Mouse (Mus musculus): ENCODE results near the gene Plppr2. TPM values are rescaled to one million over a fixed set of nuclear protein-coding genes. Genes with fewer than 3 reads are reported as not detected.

The Plppr2 gene
- polyA plus RNA-seq (2014; fragmentation: Nextera tagmentation; extraction: Ambion mirVana) = 47.3 and 66.7 TPM in 2 replicates

DNA sequence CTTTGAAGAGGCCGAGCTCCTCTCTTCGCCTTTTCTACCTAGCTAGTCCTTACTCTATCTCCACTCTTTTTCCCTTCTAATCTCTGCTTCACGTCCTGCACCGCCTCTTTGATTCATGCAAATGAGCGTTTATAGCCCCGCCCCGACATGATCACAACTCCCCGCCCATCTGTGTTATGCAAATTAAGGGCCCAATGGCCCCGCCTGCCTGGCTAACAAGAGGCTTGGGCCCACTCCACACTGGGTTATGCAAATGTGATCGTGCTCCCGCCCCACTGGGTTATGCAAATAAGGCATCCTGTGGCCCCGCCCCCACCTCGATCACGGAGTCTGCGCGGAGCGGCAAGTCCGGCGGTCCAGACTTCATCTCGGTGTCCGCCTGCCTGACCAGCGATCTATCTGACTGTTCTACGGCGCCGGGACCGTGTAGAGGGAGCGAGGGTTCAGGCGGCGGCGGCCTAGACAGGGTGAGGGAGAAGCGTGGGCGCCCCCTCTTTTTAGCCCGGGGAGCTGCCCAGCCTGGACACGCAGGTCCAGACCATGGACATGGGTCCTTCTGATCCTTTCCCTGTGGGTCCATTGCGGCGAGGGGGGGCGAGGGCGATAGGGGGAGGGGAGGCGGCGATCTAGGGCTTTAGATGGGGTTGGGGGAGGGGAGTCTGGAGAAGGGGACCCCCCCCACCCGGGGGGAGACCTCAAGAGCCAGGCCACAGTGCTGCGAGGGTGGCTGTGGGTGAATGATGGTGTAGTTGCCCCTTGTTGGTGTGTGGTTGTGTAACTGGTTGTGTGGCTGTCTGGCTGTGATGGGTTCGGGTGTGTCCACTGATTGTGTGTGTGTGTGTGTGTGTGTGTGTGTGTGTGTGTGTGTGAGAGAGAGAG lies at the start of gene Plppr2:
Gene Plppr2 (plus strand): TSS at position 342 of the 879 bp plus-strand sequence.
- peaks cover 10% of the 10 kb centered on the region for H3K4me1 ChIP-seq (ENCODE audit: control insufficient read depth, insufficient read depth, low read length)
- H3K27me3 ChIP-seq (replicated peaks; ENCODE audit: control insufficient read depth, insufficient read depth, low read length) = no peaks in the 10 kb centered on the region; the same call in 1 of the 2 replicates
- 1% methylated on average over 41 of the region's 43 CpGs for WGBS
- peak within 1 kb of the TSS; percentile 74 for H3K4me2 ChIP-seq (ENCODE audit: low read length)
- H3K27ac ChIP-seq (ENCODE audit: low read depth, low read length) = peak within 1 kb of the TSS; percentile 79
- DNase-seq (ENCODE audit: low spot score) = peak; percentile 99
- peak within 1 kb of the TSS; percentile 87 for H3K9ac ChIP-seq (ENCODE audit: low read length)
- peaks cover 16% of the 10 kb centered on the region for H3K36me3 ChIP-seq (ENCODE audit: control insufficient read depth, insufficient read depth, low read length)
- peak within 1 kb of the TSS; percentile 71 for H3K4me3 ChIP-seq (ENCODE audit: low read depth, low read length)
- H3K9me3 ChIP-seq (replicated peaks; ENCODE audit: control insufficient read depth, low read length) = no peaks in the 10 kb centered on the region
- peak; percentile 96 for ATAC-seq

DNA sequence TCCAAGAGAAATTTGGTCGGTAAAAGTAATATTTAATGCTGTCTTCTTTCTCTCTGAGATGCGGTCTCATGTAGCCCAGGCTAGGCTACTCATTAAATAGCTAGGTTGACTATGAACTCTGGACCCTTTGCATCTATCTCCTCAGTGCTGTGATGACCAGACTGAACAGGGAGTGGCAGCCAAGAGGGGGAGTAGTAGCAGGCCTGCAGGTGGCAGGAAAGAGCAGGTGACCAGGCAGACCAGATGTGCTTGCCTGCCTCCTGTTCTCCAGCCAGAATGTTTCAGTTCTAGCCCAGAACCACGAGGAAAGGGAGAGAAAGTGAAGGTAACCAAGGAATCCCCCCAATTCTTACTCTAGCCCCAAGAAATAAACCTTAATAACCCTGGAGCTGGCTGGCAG lies 47.6 kb upstream of the Plppr2 start:
- Histone ChIP-seq H3K27ac (ENCODE audit: low read depth, low read length) (no peak overlapping the region), H3K36me3 (ENCODE audit: control insufficient read depth, insufficient read depth, low read length) (no peaks in the 10 kb centered on the region), H3K9ac (ENCODE audit: low read length) (no peak overlapping the region), H3K4me3 (ENCODE audit: low read depth, low read length) (no peak overlapping the region), H3K4me1 (ENCODE audit: control insufficient read depth, insufficient read depth, low read length) (no peaks in the 10 kb centered on the region), H3K27me3 (replicated peaks; ENCODE audit: control insufficient read depth, insufficient read depth, low read length) (no peaks in the 10 kb centered on the region), H3K4me2 (ENCODE audit: low read length) (no peak overlapping the region), H3K9me3 (replicated peaks; ENCODE audit: control insufficient read depth, low read length) (no peaks in the 10 kb centered on the region)
- 60% methylated on average over 3 of the region's 3 CpGs for WGBS
- ATAC-seq (no peak), DNase-seq (ENCODE audit: low spot score) (no peak)

DNA sequence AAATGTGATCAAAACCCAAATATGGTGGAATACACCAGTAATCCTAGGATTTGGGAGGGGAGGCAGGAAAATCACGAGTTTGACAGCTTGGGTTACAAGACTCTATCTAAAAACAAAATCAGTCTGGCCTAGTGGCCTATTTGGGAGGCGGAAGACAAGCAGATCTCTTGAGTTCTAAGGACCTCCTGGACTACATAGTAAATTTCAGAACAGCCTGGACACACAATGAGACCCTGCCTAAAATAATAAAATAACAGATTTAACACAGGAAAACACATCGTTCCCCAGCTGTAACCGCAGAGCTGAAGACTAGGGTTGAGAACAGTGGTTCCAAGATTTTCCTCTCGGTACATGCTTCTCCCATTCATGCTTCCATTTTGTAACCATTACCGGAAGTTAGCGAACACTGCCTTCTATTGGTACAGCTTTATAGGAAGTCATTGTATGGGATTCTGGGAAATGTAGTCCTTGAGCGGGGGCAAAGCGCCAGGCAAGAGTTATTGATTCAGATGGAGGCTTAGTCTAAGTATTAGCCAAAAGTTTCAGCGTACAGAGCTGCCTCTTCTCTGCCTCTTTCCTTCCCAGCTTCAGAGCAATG lies 35.5 kb upstream of the Plppr2 start:
- ATAC-seq = peak; percentile 94
- WGBS = 12% methylated on average over 10 of the region's 10 CpGs
- no peaks in the 10 kb centered on the region for H3K9me3 ChIP-seq (replicated peaks; ENCODE audit: control insufficient read depth, low read length)
- H3K9ac ChIP-seq (ENCODE audit: low read length) = no peak overlapping the region
- no peaks in the 10 kb centered on the region for H3K36me3 ChIP-seq (ENCODE audit: control insufficient read depth, insufficient read depth, low read length)
- H3K4me2 ChIP-seq (ENCODE audit: low read length) = peak overlapping the region; percentile 47
- peak overlapping the region; percentile 27 for H3K4me3 ChIP-seq (ENCODE audit: low read depth, low read length)
- peak; percentile 97 for DNase-seq (ENCODE audit: low spot score)
- no peaks in the 10 kb centered on the region for H3K4me1 ChIP-seq (ENCODE audit: control insufficient read depth, insufficient read depth, low read length)
- no peak overlapping the region for H3K27ac ChIP-seq (ENCODE audit: low read depth, low read length)
- no peaks in the 10 kb centered on the region for H3K27me3 ChIP-seq (replicated peaks; ENCODE audit: control insufficient read depth, insufficient read depth, low read length)

DNA sequence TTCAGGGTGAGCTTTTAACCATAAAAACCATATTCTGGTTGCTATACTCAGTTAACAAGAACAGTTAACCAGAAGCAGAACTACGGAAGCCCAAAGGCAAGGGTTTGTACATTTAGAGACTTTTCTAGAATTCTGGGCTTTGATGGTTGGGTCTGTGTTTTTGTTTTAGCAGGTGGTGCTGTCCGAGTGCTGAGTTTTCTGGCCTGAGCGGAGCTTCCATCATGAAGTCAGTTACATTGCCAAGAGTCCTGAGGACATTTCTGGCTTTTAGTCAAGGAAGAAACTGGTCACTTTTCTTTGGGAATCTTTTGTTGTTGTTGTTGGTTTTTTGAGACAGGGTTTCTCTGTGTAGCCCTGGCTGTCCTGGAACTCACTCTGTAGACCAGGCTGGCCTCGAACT lies 32.8 kb upstream of the Plppr2 start:
- WGBS = 83% methylated on average over 4 of the region's 4 CpGs

DNA sequence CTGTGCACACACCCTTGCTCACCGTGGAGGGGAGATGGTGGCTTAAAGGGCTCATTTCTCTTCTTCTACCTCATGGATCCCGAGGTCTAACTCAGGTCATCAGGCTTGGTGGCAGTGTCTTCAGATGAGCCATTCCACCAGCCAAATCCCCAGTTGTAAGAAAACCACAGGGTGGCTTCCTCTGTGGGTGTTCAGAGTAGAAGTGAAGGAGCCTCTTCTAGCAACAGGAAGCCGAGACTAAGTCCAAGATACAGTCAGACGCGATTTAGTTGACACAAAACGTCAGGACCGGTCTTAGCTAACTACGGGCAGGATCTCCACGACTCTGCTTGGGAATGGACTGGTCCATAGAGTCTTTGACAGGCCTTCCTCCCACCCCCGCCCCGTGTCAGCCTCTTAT lies 28.6 kb upstream of the Plppr2 start:
- Histone ChIP-seq H3K4me2 (ENCODE audit: low read length) (no peak overlapping the region), H3K36me3 (ENCODE audit: control insufficient read depth, insufficient read depth, low read length) (0 out of 2 replicates have a peak, but pooled peaks cover 2% of the 10 kb centered on the region), H3K4me1 (ENCODE audit: control insufficient read depth, insufficient read depth, low read length) (no peaks in the 10 kb centered on the region), H3K27me3 (replicated peaks; ENCODE audit: control insufficient read depth, insufficient read depth, low read length) (no peaks in the 10 kb centered on the region), H3K9me3 (replicated peaks; ENCODE audit: control insufficient read depth, low read length) (no peaks in the 10 kb centered on the region), H3K27ac (ENCODE audit: low read depth, low read length) (no peak overlapping the region), H3K9ac (ENCODE audit: low read length) (no peak overlapping the region), H3K4me3 (ENCODE audit: low read depth, low read length) (no peak overlapping the region)
- DNase-seq (ENCODE audit: low spot score) (no peak), ATAC-seq (no peak)
- 82% methylated on average over 11 of the region's 11 CpGs for WGBS

More for the DNA sequence above, 32.8 kb upstream of the Plppr2 start:
- no peak for ATAC-seq
- no peaks in the 10 kb centered on the region for H3K4me1 ChIP-seq (ENCODE audit: control insufficient read depth, insufficient read depth, low read length)
- H3K4me2 ChIP-seq (ENCODE audit: low read length) = no peak overlapping the region
- H3K27me3 ChIP-seq (replicated peaks; ENCODE audit: control insufficient read depth, insufficient read depth, low read length) = no peaks in the 10 kb centered on the region
- H3K27ac ChIP-seq (ENCODE audit: low read depth, low read length) = no peak overlapping the region
- no peak for DNase-seq (ENCODE audit: low spot score)
- H3K9ac ChIP-seq (ENCODE audit: low read length) = no peak overlapping the region
- H3K36me3 ChIP-seq (ENCODE audit: control insufficient read depth, insufficient read depth, low read length) = no peaks in the 10 kb centered on the region
- H3K4me3 ChIP-seq (ENCODE audit: low read depth, low read length) = no peak overlapping the region
- no peaks in the 10 kb centered on the region for H3K9me3 ChIP-seq (replicated peaks; ENCODE audit: control insufficient read depth, low read length)

DNA sequence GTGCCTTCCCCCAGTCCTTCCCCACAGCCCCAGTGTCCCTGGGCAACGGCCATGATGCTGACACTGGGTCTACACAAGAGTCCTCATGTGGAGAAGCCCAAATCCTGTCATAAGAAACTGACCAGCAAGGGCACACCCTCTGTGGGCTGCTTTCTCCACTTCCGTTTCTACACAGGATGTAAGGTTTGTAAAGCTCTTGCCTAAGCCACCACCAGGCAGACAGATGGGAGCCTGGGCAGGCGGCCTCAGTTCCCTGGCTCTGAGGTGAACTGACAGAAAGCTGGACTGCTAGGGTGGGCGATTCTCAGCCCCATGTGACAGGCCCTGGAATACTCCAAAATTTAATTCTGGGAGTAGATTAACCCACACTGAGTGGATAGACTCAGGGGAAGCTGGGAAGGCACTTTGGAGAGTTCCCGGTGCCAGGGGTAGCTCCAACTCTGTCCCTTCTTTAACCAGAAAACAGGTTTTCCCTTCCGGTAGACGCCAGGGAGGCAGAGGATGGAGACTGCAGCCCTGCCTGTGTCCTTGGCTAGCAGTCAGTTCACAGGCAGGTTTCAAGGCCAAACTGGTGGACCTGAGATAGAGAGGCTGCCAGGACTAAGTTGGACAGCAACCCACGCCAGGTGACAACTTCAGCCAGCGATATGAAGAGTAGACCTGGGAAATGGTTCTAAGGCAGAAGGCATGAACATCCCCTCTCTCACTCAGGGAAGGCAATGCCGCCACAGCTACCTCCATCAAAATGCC lies 27.2 kb upstream of the Plppr2 start:
- H3K9me3 ChIP-seq (replicated peaks; ENCODE audit: control insufficient read depth, low read length) = no peaks in the 10 kb centered on the region
- H3K4me2 ChIP-seq (ENCODE audit: low read length) = no peak overlapping the region
- H3K36me3 ChIP-seq (ENCODE audit: control insufficient read depth, insufficient read depth, low read length) = 0 out of 2 replicates have a peak, but pooled peaks cover 8% of the 10 kb centered on the region
- no peak overlapping the region for H3K4me3 ChIP-seq (ENCODE audit: low read depth, low read length)
- H3K4me1 ChIP-seq (ENCODE audit: control insufficient read depth, insufficient read depth, low read length) = no peaks in the 10 kb centered on the region
- DNase-seq (ENCODE audit: low spot score) (no peak), ATAC-seq (no peak)
- 78% methylated on average over 10 of the region's 10 CpGs for WGBS
- no peak overlapping the region for H3K27ac ChIP-seq (ENCODE audit: low read depth, low read length)
- no peaks in the 10 kb centered on the region for H3K27me3 ChIP-seq (replicated peaks; ENCODE audit: control insufficient read depth, insufficient read depth, low read length)
- no peak overlapping the region for H3K9ac ChIP-seq (ENCODE audit: low read length)

DNA sequence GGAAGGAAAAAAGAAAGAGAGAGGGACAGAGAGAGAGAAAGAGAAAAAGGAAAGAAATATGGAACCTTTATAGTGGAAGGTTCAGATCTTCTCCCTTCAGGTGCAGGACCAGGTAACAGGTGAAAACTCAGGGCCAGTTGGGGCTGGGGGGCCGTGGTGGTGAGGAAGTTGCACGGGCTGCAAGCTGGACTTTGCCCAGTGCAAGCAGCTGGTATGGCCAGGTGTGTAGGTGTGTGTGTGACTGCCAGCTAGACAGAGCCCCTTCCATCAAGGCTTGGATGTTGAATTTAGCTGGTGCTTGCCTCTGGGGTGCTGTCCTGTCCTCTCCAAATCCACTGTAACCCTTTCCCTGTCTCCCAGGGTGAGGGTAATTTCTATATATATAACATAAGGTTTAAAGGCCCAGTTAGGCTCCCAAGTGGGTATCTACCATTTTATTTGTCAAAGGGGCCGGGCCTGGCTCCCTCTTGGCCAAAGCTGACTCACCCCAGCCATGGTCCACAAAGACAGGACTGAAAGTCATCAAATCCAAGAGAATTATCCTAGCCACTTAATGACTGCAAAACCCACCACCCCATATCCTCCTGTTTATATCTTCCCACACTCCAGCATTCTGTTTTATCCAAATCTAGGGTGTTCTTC lies 19.9 kb upstream of the Plppr2 start:
- no peak for ATAC-seq
- no peaks in the 10 kb centered on the region for H3K27me3 ChIP-seq (replicated peaks; ENCODE audit: control insufficient read depth, insufficient read depth, low read length)
- peak overlapping the region; percentile 81 for H3K4me2 ChIP-seq (ENCODE audit: low read length)
- 0 out of 2 replicates have a peak, but pooled peaks cover 8% of the 10 kb centered on the region for H3K36me3 ChIP-seq (ENCODE audit: control insufficient read depth, insufficient read depth, low read length)
- peak overlapping the region; percentile 76; the same call in 1 of the 2 replicates for H3K9ac ChIP-seq (ENCODE audit: low read length)
- H3K9me3 ChIP-seq (replicated peaks; ENCODE audit: control insufficient read depth, low read length) = no peaks in the 10 kb centered on the region
- H3K27ac ChIP-seq (ENCODE audit: low read depth, low read length) = peak overlapping the region; percentile 86; the same call in 1 of the 2 replicates
- no peaks in the 10 kb centered on the region for H3K4me1 ChIP-seq (ENCODE audit: control insufficient read depth, insufficient read depth, low read length)
- DNase-seq (ENCODE audit: low spot score) = no peak
- H3K4me3 ChIP-seq (ENCODE audit: low read depth, low read length) = peak overlapping the region; percentile 60
- WGBS = 72% methylated on average over 3 of the region's 3 CpGs

DNA sequence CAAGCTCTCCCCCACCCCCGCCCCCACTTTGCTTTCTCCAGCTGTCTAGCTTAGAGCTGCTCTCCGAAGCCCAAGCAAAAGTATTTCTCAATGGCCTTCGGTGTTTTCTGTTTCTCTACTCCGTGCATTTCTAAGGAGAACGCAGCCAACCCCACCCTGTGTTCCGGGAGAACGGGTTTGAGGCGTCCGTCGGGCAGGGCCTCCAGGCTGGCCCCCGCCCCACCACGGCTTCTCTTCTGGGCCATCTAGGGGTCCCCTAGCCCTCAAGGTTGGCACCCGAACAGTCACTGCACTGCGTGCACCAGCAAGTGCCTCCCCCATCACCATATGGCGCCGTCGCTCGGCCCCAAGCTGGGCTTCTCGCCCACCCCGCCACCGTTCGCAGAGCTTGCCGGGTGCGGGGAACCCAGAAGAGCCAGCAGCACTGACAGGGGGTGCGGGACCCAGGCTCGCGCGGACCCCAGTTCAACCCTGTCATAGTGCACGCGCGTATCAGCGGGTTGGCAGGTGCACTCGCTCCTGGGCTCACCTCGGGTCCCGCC lies 19.3 kb upstream of the Plppr2 start:
- WGBS = 3% methylated on average over 34 of the region's 35 CpGs
- H3K27me3 ChIP-seq (replicated peaks; ENCODE audit: control insufficient read depth, insufficient read depth, low read length) = no peaks in the 10 kb centered on the region
- 0 out of 2 replicates have a peak, but pooled peaks cover 8% of the 10 kb centered on the region for H3K36me3 ChIP-seq (ENCODE audit: control insufficient read depth, insufficient read depth, low read length)
- peak overlapping the region; percentile 81 for H3K4me2 ChIP-seq (ENCODE audit: low read length)
- DNase-seq (ENCODE audit: low spot score) = peak; percentile 73
- no peaks in the 10 kb centered on the region for H3K9me3 ChIP-seq (replicated peaks; ENCODE audit: control insufficient read depth, low read length)
- peak overlapping the region; percentile 86 for H3K27ac ChIP-seq (ENCODE audit: low read depth, low read length)
- H3K9ac ChIP-seq (ENCODE audit: low read length) = peak overlapping the region; percentile 76
- no peaks in the 10 kb centered on the region for H3K4me1 ChIP-seq (ENCODE audit: control insufficient read depth, insufficient read depth, low read length)
- H3K4me3 ChIP-seq (ENCODE audit: low read depth, low read length) = peak overlapping the region; percentile 60
- peak; percentile 84 for ATAC-seq

Measured in forebrain, embryonic 14.5 days (tissue).